Mouse (Mus musculus): ENCODE measurements around the gene Defa2. TPM values are rescaled to one million over a fixed set of nuclear protein-coding genes. Genes with fewer than 3 reads are reported as not detected.
"Not testable (repeated sequence)": the region's sequence is repeated elsewhere in the genome, so short reads cannot be mapped to it uniquely, and the experiment has no call there.

Defa2 gene
- not detected in 2 replicates for polyA plus RNA-seq (2011; ENCODE audit: insufficient read depth, insufficient read length, low replicate concordance, missing spikeins)

GRCm38 (mm10) chr8:21378215-21378614 lies at the start of gene Defa2:
Defa2 (plus strand) TSS chr8:21378515.
- not testable (repeated sequence) for H3K4me3 ChIP-seq (replicated peaks; ENCODE audit: control insufficient read depth, low read depth, low read length); H3K27ac ChIP-seq (ENCODE audit: control insufficient read depth, insufficient read depth, low read depth, low read length, poor library complexity); H3K4me1 ChIP-seq (ENCODE audit: control insufficient read depth, insufficient read depth, low read length)
- WGBS = 33% methylated on average over 1 of the region's 2 CpGs

DNA sequence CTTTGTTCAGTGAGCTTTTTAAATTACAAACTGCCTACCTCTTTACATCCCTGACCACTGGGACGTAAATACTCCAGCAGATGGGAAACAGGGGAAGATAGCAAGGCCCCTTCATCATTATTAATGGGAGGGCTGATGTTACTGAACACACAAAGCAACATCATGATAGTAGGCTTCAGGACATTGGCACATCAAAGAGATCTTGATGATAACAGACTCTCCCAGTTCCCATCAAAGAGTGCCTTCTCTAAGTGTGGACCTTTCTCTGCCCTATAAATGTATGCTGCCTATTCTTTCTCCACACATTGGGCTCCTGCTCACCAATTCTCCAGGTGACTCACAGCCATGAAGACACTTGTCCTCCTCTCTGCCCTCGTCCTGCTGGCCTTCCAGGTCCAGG lies 13.2 kb downstream of the Defa2 start, which contains the start of gene Defa33:
TSS of gene Defa33 (plus strand) at position 301 of the 400 bp plus-strand sequence.
- H3K4me3 ChIP-seq (replicated peaks; ENCODE audit: control insufficient read depth, low read depth, low read length); H3K27ac ChIP-seq (ENCODE audit: control insufficient read depth, insufficient read depth, low read depth, low read length, poor library complexity); H3K4me1 ChIP-seq (ENCODE audit: control insufficient read depth, insufficient read depth, low read length): not testable (repeated sequence)
- WGBS = no CpG with 5 or more reads among the region's 2 CpGs

DNA sequence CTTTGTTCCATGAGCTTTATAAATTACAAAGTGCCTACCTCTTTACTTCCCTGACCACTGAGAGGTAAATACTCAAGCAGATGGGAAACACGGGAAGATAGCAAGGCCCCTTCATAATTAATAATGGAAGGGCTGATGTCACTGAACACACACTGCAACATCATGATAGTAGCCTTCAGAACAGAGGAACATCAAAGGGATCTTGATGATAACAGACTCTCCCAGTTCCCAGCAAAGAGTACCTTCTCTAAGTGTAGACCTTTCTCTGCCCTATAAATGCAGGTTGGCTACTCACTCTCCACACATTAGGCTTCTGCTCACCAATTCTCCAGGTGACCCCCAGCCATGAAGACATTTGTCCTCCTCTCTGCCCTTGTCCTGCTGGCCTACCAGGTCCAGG lies 48.8 kb downstream of the Defa2 start, which contains the start of gene Defa36:
TSS of gene Defa36 (plus strand) at position 301 of the 400 bp plus-strand sequence.
- no CpG with 5 or more reads among the region's 1 CpGs for WGBS
- not testable (repeated sequence) for H3K4me1 ChIP-seq (ENCODE audit: control insufficient read depth, insufficient read depth, low read length); H3K27ac ChIP-seq (ENCODE audit: control insufficient read depth, insufficient read depth, low read depth, low read length, poor library complexity); H3K4me3 ChIP-seq (replicated peaks; ENCODE audit: control insufficient read depth, low read depth, low read length)

Other genes with a start within 250 kb of the Defa2 start
- gene Defa30, start 243.9 kb upstream of the Defa2 start, polyA plus RNA-seq (2011; ENCODE audit: insufficient read depth, insufficient read length, low replicate concordance, missing spikeins) = not detected in 2 replicates
- gene Defa22, start 216.2 kb upstream of the Defa2 start, polyA plus RNA-seq (2011; ENCODE audit: insufficient read depth, insufficient read length, low replicate concordance, missing spikeins) = not detected in 2 replicates
- gene Defa31, start 186.9 kb upstream of the Defa2 start, polyA plus RNA-seq (2011; ENCODE audit: insufficient read depth, insufficient read length, low replicate concordance, missing spikeins) = not detected in 2 replicates
- gene Gm15293, start 177.0 kb upstream of the Defa2 start, polyA plus RNA-seq (2011; ENCODE audit: insufficient read depth, insufficient read length, low replicate concordance, missing spikeins) = not detected in 2 replicates
- not detected in 2 replicates for gene Gm15292, start 128.8 kb upstream of the Defa2 start, polyA plus RNA-seq (2011; ENCODE audit: insufficient read depth, insufficient read length, low replicate concordance, missing spikeins)
- not detected in 2 replicates for gene Defa27, start 63.0 kb upstream of the Defa2 start, polyA plus RNA-seq (2011; ENCODE audit: insufficient read depth, insufficient read length, low replicate concordance, missing spikeins)
- not detected in 2 replicates for gene Defa29, start 51.5 kb upstream of the Defa2 start, polyA plus RNA-seq (2011; ENCODE audit: insufficient read depth, insufficient read length, low replicate concordance, missing spikeins)
- gene Defa33, start 13.3 kb downstream of the Defa2 start, polyA plus RNA-seq (2011; ENCODE audit: insufficient read depth, insufficient read length, low replicate concordance, missing spikeins) = not detected in 2 replicates
- gene Defa36, start 48.9 kb downstream of the Defa2 start, polyA plus RNA-seq (2011; ENCODE audit: insufficient read depth, insufficient read length, low replicate concordance, missing spikeins) = not detected in 2 replicates
- not detected in 2 replicates for gene Gm7849, start 78.0 kb downstream of the Defa2 start, polyA plus RNA-seq (2011; ENCODE audit: insufficient read depth, insufficient read length, low replicate concordance, missing spikeins)
- gene Defa20, start 130.7 kb downstream of the Defa2 start, polyA plus RNA-seq (2011; ENCODE audit: insufficient read depth, insufficient read length, low replicate concordance, missing spikeins) = not detected in 2 replicates
- gene Defa32, start 150.5 kb downstream of the Defa2 start, polyA plus RNA-seq (2011; ENCODE audit: insufficient read depth, insufficient read length, low replicate concordance, missing spikeins) = not detected in 2 replicates
- gene Defa37, start 186.9 kb downstream of the Defa2 start, polyA plus RNA-seq (2011; ENCODE audit: insufficient read depth, insufficient read length, low replicate concordance, missing spikeins) = not detected in 2 replicates
- gene Defa28, start 204.5 kb downstream of the Defa2 start, polyA plus RNA-seq (2011; ENCODE audit: insufficient read depth, insufficient read length, low replicate concordance, missing spikeins) = not detected in 2 replicates
- gene Gm7861, start 216.0 kb downstream of the Defa2 start, polyA plus RNA-seq (2011; ENCODE audit: insufficient read depth, insufficient read length, low replicate concordance, missing spikeins) = not detected in 2 replicates
- gene Defa26, start 239.7 kb downstream of the Defa2 start, polyA plus RNA-seq (2011; ENCODE audit: insufficient read depth, insufficient read length, low replicate concordance, missing spikeins) = not detected in 2 replicates

Data from bone marrow, adult 2 months (tissue).